Mouse (Mus musculus) neural tube, embryonic 12.5 days (tissue): ENCODE measurements around the gene Ebf3. TPM values are rescaled to one million over a fixed set of nuclear protein-coding genes. Genes with fewer than 3 reads are reported as not detected.

ENCODE experiments used
- ATAC-seq: fragments of 200-750 bp; cut with Nextera tagmentation; 2 replicates; pipeline ENCODE4 v1.8.0; 2017; ENCODE audit warnings: low read depth, mild to moderate bottlenecking, moderate TSS enrichment, moderate library complexity; ENCODE audit not compliant: low FRiP score
- H3K27ac ChIP-seq: fragments of 300-500 bp; sonication (generic); 2 replicates; pipeline ENCODE4 v1.5.1; 2016
- H3K27me3 ChIP-seq: fragments of 300-500 bp; sonication (generic); replicated peaks from 2 replicates; pipeline ENCODE4 v1.6.1; 2016; ENCODE audit warnings: mild to moderate bottlenecking
- H3K36me3 ChIP-seq: fragments of 300-500 bp; sonication (generic); 2 replicates; pipeline ENCODE4 v1.6.1; 2016; ENCODE audit warnings: mild to moderate bottlenecking
- H3K4me1 ChIP-seq: fragments of 300-500 bp; sonication (generic); 2 replicates; pipeline ENCODE4 v1.6.1; 2016
- H3K4me2 ChIP-seq: fragments of 300-500 bp; sonication (generic); replicated peaks from 2 replicates; pipeline ENCODE4 v1.6.1; 2016; ENCODE audit warnings: mild to moderate bottlenecking
- H3K4me3 ChIP-seq: fragments of 300-500 bp; sonication (generic); 2 replicates; pipeline ENCODE4 v1.5.1; 2016
- H3K9ac ChIP-seq: fragments of 300-500 bp; sonication (generic); 2 replicates; pipeline ENCODE4 v1.6.1; 2016; ENCODE audit warnings: mild to moderate bottlenecking
- H3K9me3 ChIP-seq: fragments of 300-500 bp; sonication (generic); 2 replicates; pipeline ENCODE4 v1.6.1; 2016; ENCODE audit warnings: mild to moderate bottlenecking
- WGBS: fragments of 180-500 bp; shearing (Covaris S2); methylation state at CpG from one replicate; pipeline ENCODE4 v1.1.7; 2016; 5-methylcytosine and 5-hydroxymethylcytosine counted together
- polyA plus RNA-seq: library from polyadenylated mRNA; unstranded; fragments of >200 nt; fragmentation: Nextera tagmentation; extraction: Ambion mirVana; gene quantifications from 2 replicates; pipeline ENCODE4 v1.2.1, GENCODE M21; 2016

Gene Ebf3
- polyA plus RNA-seq, 1 experiment from 2014 or later: 19.1 TPM

DNA sequence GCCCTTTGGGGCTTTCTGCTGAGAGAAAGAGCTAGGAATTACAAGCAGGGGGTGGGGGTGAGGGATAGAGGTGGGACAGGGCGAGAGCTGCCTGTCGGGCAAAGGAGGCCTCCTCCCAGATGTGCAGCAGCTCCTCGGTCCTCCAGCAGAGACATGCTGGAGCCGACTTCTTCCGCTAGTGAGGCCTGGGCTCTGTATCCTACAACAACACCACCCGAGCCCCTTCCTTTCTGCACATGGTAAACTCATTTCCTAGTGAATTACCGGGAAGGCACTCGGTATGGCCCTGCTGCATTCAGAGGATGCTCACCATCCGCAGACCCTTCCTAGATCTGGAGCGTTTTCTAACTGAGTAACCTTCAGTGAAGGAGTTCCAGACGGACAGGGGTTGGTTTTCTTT lies 14.1 kb downstream of the Ebf3 start:
- 52% methylated on average over 11 of the region's 11 CpGs for WGBS
- no peak overlapping the region for H3K9ac ChIP-seq
- peaks cover 8% of the 10 kb centered on the region for H3K27me3 ChIP-seq
- H3K9me3 ChIP-seq: no peaks in the 10 kb centered on the region
- H3K4me1 ChIP-seq: peaks cover 90% of the 10 kb centered on the region
- no peak overlapping the region for H3K4me3 ChIP-seq
- ATAC-seq: no peak
- H3K36me3 ChIP-seq: peaks cover 8% of the 10 kb centered on the region; the same call in 1 of the 2 replicates
- H3K4me2 ChIP-seq: peak overlapping the region; percentile 51; the same call in 1 of the 2 replicates
- no peak overlapping the region for H3K27ac ChIP-seq

DNA sequence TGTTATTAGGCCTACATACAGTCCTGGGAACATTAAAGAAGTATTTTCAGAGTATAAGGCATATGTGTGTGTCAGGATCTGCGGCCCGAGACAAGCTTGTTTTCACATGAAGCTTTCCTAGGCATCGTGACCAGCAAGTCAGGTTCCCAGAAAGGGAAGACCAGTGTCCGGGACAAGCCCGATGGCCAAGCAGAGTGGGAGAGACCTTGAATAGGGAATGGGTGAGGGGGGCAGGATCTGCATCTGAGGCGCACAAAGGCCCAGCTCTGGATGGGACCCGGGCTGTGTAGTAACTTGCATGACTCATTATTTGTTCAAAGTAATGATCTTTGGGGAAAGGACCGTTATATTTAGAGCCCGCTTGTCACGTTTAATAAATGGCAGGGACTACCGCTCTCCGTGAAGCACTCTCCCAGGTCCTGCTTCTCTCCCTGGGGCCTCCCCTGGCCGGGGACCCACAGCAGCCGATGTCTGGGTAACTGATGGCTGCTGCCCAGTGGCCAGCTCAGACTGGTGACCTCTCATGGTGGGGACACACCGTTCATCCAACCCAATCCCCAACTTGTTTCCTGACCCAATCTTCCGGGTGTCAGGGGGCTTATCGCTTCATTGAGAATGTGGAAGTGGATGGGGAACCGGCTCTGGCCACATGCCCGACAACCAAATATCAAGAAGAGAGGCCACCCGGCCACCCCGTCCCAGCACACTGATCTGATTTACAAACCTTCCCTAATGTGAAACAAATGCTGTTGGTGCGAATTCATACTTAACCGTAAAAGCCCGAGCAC lies 16.5 kb downstream of the Ebf3 start:
- no peak overlapping the region for H3K4me3 ChIP-seq
- peaks cover 71% of the 10 kb centered on the region for H3K4me1 ChIP-seq
- no peak overlapping the region for H3K27ac ChIP-seq
- H3K4me2 ChIP-seq: peak overlapping the region; percentile 40
- peaks cover 8% of the 10 kb centered on the region for H3K27me3 ChIP-seq
- 43% methylated on average over 24 of the region's 24 CpGs for WGBS
- H3K36me3 ChIP-seq: peaks cover 6% of the 10 kb centered on the region; the same call in 1 of the 2 replicates
- H3K9ac ChIP-seq: peak overlapping the region; percentile 5; the same call in 1 of the 2 replicates
- H3K9me3 ChIP-seq: no peaks in the 10 kb centered on the region
- no peak for ATAC-seq

DNA sequence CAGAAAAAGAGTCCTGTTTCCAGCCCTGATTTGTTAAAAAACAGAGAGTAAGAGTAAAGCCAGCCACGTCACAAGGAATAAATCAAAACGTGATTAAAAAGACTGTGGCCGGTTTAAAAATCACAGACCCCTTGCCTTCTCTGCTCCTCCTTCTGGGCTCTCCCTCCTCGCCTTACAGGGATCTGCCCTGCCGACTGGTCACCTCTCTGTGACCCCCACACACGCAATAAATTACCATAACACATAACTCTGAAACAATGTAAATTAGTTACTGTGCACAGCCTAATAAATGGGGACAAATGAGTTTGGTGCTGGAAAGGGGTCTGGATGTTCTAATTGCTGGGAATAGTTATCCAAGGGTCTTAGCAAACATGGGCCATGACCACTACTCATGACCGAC lies 17.1 kb downstream of the Ebf3 start:
- peak overlapping the region; percentile 40 for H3K4me2 ChIP-seq
- H3K9me3 ChIP-seq: no peaks in the 10 kb centered on the region
- ATAC-seq: no peak
- 25% methylated on average over 7 of the region's 7 CpGs for WGBS
- H3K9ac ChIP-seq: no peak overlapping the region
- H3K36me3 ChIP-seq: peaks cover 7% of the 10 kb centered on the region; the same call in 1 of the 2 replicates
- peaks cover 67% of the 10 kb centered on the region for H3K4me1 ChIP-seq
- H3K27ac ChIP-seq: 0 out of 2 replicates have a peak overlapping the region, but pooled peaks have one; percentile 28
- peaks cover 8% of the 10 kb centered on the region for H3K27me3 ChIP-seq
- H3K4me3 ChIP-seq: no peak overlapping the region

DNA sequence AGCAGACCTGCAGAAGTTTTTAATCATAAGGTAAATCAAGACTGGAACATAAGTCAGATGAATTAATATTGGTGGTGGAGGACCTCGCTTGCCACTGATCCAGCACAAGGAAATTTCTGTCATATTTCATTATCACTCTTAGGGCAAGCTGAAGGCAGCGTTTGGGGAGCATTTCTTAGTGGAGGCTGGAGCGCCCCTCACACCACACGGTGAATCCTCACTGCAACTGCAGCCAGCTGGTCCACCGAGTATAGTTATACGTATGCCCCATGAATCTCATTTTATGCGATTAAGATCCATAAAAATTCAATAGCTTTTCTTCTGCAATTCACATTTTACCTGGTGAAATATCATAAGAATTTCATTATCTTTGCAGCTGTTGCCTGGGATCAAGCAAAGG lies 18.6 kb downstream of the Ebf3 start:
- H3K4me3 ChIP-seq: no peak overlapping the region
- WGBS: 66% methylated on average over 7 of the region's 7 CpGs
- H3K36me3 ChIP-seq: peaks cover 12% of the 10 kb centered on the region; the same call in 1 of the 2 replicates
- peaks cover 63% of the 10 kb centered on the region for H3K4me1 ChIP-seq
- no peak overlapping the region for H3K9ac ChIP-seq
- ATAC-seq: no peak
- H3K4me2 ChIP-seq: no peak overlapping the region
- no peak overlapping the region for H3K27ac ChIP-seq
- H3K27me3 ChIP-seq: peaks cover 8% of the 10 kb centered on the region
- H3K9me3 ChIP-seq: no peaks in the 10 kb centered on the region

DNA sequence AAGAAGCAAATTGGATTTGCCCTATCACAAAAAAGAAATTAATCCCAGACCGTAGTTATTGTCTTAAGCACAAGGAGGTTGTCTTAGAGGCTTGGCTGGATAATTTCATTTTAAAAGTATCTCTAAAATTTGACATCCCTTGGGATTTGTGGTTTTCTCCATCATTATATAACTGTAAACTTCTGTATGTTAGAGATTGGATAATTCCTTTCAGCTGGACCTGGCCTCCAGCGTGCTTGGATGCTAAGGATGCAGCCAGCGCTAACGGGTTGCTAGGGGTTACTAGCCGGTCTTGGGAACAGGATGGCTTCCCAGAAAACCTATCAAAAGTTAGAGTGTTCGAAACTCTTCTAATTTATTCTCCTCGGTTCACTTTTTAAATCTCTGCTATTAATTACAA lies 19.8 kb downstream of the Ebf3 start:
- Histone ChIP-seq H3K27me3 (peaks cover 2% of the 10 kb centered on the region; the same call in 1 of the 2 replicates), H3K9ac (no peak overlapping the region), H3K27ac (no peak overlapping the region), H3K36me3 (peaks cover 8% of the 10 kb centered on the region; the same call in 1 of the 2 replicates), H3K9me3 (no peaks in the 10 kb centered on the region), H3K4me1 (peaks cover 62% of the 10 kb centered on the region), H3K4me2 (no peak overlapping the region), H3K4me3 (no peak overlapping the region)
- ATAC-seq: no peak
- 72% methylated on average over 7 of the region's 7 CpGs for WGBS

DNA sequence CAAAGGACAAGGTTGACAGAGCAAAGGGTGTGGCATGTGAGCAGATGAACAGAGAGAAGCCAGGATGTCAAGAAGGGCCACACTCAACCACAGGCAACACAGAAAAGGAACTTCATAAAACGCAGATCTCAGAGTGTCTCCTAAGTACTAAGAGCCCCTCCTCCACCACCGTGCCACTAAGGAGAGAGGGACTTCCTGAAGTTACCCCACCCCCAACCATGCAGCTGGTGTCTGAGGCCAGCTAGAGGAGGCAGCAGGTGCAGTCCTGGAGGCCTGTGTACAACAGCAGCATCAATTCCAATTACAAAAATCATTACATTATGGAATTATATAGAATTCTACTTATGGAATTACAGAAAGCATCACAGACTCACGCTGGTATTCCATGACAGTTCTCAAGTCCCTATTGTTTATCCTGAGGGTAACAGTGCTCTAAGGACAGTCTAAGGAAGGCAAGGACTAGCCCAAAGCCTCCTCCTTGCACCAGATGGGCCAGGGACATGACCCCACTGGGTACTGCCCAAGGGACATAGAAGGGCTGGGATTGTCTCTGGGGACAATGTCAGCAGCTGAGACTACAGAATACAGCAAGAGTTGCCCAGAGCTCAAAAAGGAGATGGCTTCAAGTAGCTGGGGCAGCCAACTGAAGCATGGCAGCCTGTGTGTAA lies 24.8 kb downstream of the Ebf3 start:
- no peak overlapping the region for H3K4me3 ChIP-seq
- H3K4me2 ChIP-seq: no peak overlapping the region
- H3K27ac ChIP-seq: no peak overlapping the region
- WGBS: 46% methylated on average over 3 of the region's 3 CpGs
- no peaks in the 10 kb centered on the region for H3K9me3 ChIP-seq
- no peak overlapping the region for H3K9ac ChIP-seq
- peaks cover 42% of the 10 kb centered on the region for H3K4me1 ChIP-seq
- H3K27me3 ChIP-seq: no peaks in the 10 kb centered on the region
- peaks cover 8% of the 10 kb centered on the region; the same call in 1 of the 2 replicates for H3K36me3 ChIP-seq
- peak; percentile 69; the same call in 1 of the 2 replicates for ATAC-seq

DNA sequence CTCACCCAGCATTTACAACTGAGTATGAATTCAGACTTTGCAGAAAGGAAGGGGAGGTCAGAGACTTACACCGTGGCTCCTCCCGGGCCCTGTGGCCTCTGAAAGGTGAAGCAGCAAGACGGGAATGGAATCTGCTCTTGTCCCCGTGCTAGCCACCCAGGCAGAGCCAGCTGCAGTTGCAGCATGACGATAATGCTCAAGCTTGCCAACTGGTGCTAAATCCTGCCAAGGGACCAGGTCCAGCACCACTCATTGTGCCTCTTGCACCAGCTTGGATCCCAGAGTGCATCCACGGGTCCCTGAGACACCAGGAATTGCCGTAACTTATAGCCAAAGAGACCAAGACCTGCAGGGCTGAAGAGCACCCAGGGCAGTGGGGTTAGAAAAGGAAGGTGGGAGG lies 36.1 kb downstream of the Ebf3 start:
- Histone ChIP-seq H3K4me3 (no peak overlapping the region), H3K9ac (no peak overlapping the region), H3K4me2 (no peak overlapping the region), H3K9me3 (no peaks in the 10 kb centered on the region), H3K27ac (no peak overlapping the region), H3K4me1 (peaks cover 17% of the 10 kb centered on the region; the same call in 1 of the 2 replicates), H3K36me3 (no peaks in the 10 kb centered on the region), H3K27me3 (no peaks in the 10 kb centered on the region)
- ATAC-seq: no peak
- 85% methylated on average over 7 of the region's 7 CpGs for WGBS

DNA sequence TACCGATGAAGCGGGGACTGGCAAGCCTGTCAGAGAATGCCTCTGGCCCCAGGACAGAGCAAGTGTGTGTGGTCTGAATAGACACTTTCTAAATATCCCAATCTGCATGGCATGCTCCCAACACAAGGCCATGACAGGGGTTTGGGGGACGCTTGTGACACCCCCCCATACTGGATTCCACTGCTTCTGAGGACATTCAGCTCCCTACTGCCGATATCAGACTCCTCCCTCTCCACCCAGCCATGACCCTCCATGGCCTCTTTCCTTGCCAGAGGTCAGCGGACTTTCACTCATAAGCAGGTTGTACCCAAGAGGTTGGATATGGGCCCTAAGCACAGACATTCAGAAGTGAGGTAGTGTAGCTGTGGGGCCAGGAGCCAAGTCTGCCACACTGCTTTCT lies 36.5 kb downstream of the Ebf3 start:
- Histone ChIP-seq H3K4me1 (peaks cover 22% of the 10 kb centered on the region; the same call in 1 of the 2 replicates), H3K9me3 (no peaks in the 10 kb centered on the region), H3K4me3 (no peak overlapping the region), H3K9ac (no peak overlapping the region), H3K36me3 (no peaks in the 10 kb centered on the region), H3K4me2 (no peak overlapping the region), H3K27me3 (no peaks in the 10 kb centered on the region), H3K27ac (no peak overlapping the region)
- WGBS: 88% methylated on average over 5 of the region's 5 CpGs
- no peak for ATAC-seq

DNA sequence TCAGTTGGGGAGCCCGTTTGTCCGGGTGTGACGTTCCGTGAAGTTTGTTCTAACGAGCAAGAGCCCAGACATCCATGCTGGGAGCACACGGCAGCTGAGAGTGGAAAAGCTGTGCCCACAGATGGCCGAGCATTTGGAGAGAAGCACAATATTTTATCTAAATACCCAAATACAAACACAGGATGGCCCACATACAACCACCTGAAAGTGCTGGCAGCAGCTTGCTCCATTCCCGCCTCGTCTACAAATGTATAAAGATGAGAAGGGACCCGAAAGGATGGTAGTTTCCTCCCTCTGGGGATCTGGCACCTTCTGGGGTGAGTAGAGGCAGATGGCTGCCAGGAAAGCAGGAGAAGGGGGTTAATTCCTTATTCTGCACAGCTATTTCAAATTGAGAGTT lies 42.0 kb downstream of the Ebf3 start:
- 81% methylated on average over 10 of the region's 10 CpGs for WGBS
- Histone ChIP-seq H3K27me3 (no peaks in the 10 kb centered on the region), H3K36me3 (no peaks in the 10 kb centered on the region), H3K4me1 (peaks cover 52% of the 10 kb centered on the region), H3K4me3 (no peak overlapping the region), H3K27ac (no peak overlapping the region), H3K9me3 (no peaks in the 10 kb centered on the region), H3K9ac (no peak overlapping the region), H3K4me2 (no peak overlapping the region)
- no peak for ATAC-seq

DNA sequence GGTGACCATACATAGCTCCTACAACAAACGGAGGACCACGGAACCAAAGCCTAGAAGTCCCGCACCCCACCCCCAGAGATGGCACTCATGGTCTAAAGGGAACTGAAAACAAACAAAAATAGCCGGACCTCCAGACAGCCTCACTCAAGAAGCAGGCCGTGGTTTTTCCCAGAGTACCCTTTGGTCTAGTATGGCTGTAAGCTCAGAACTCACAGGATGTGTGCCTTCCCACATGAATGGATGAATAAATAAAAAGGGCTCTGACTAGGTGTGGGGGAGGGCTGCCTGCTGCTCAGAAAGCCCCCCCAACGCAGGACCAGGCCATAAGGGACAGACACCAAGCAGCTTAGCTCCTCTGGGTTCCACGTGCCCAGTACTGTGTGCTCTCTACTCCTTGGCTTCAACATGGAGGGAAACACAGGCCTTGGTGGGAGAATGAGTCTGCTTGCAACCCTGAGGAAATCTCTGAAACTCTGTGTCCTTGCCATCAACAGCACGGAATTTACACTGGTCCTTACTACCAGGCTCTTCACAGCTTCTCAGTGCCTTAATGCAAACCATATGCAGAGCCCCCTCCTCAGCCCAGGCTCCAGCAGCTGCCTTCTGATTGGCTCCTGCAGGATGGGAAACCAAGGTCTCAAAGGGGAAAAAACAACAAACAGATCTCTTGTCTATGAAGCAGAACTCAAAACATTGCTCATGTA lies 45.6 kb downstream of the Ebf3 start:
- Histone ChIP-seq H3K36me3 (no peaks in the 10 kb centered on the region), H3K27me3 (no peaks in the 10 kb centered on the region), H3K4me1 (peaks cover 73% of the 10 kb centered on the region), H3K9ac (0 out of 2 replicates have a peak overlapping the region, but pooled peaks have one; percentile 3), H3K27ac (peak overlapping the region; percentile 20; the same call in 1 of the 2 replicates), H3K9me3 (no peaks in the 10 kb centered on the region), H3K4me2 (no peak overlapping the region), H3K4me3 (no peak overlapping the region)
- ATAC-seq: no peak
- WGBS: 69% methylated on average over 8 of the region's 8 CpGs

DNA sequence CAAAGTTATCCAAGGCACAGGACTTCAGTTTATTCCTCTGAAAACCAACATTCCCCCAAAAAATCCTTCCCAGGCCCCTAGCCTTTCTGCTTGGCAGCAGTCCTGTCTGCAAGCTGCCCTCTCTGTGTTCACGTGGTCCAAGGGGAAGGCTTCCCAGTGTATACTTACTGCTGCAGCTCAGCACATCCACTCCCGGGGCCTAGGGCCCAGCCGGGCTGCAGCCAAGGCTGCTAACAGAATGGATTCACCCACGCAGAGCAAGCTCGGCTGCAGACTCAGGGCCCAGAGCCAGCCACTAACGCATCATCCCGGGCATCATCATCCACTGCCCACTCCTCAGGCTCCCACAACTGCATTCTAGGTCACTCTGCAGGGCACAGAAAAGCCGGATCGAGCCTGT lies 46.8 kb downstream of the Ebf3 start:
- H3K9me3 ChIP-seq: no peaks in the 10 kb centered on the region
- peaks cover 62% of the 10 kb centered on the region for H3K4me1 ChIP-seq
- H3K4me3 ChIP-seq: no peak overlapping the region
- ATAC-seq: no peak
- peak overlapping the region; percentile 42 for H3K4me2 ChIP-seq
- 79% methylated on average over 9 of the region's 9 CpGs for WGBS
- H3K27me3 ChIP-seq: no peaks in the 10 kb centered on the region
- H3K9ac ChIP-seq: 0 out of 2 replicates have a peak overlapping the region, but pooled peaks have one; percentile 3
- H3K27ac ChIP-seq: no peak overlapping the region
- no peaks in the 10 kb centered on the region for H3K36me3 ChIP-seq

DNA sequence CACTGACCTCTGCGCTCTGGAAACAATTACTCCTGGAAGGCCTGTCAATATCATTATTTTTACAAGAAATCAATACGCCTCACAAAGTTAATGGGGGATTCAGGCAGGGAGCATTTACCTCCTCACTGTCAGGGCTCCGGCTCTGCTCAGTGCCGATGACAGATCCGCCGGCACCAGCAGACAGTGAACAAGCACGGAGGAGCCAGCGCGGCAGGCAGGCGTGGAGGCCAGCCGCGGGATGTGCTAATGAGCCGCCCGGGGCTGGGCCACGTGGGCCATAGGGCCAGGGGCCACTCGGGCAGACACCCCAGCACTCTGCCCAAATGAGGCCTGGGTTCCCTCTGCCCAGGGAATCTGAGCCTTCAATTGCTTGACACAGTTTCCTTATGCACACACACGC lies 47.7 kb downstream of the Ebf3 start:
- Histone ChIP-seq H3K4me3 (no peak overlapping the region), H3K4me2 (peak overlapping the region; percentile 42), H3K27ac (no peak overlapping the region), H3K4me1 (peaks cover 64% of the 10 kb centered on the region), H3K36me3 (no peaks in the 10 kb centered on the region), H3K27me3 (no peaks in the 10 kb centered on the region), H3K9ac (no peak overlapping the region), H3K9me3 (no peaks in the 10 kb centered on the region)
- WGBS: 14% methylated on average over 17 of the region's 17 CpGs
- peak; percentile 50; the same call in 1 of the 2 replicates for ATAC-seq
